Mouse (Mus musculus): Measurements from ENCODE around the gene Polg.

DNA sequence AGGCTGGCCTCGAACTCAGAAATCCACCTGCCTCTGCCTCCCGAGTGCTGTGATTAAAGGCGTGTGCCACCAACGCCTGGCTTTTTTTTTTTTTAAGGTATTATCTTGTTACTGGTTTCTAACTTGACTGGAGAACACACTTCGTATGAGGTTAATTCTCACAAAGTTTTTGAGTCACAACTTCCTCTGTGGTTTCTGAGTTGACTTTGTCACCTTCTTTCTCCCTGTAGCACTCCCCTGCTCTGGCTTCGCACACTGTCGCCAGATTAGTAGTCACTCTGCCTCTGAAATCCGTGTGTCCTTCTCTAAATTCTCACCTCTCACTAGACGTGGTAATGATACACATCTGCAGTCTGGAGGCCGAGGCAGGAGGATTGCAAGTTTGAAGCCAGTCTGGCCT is 43.3 kb downstream of the Polg start:
- TF ChIP-seq CTCF (IDR thresholded peaks at IDR 0.05; ENCODE audit: low read depth) = no peak
- TF ChIP-seq EP300 (optimal IDR thresholded peaks at IDR 0.05) = no peak

All from stomach, postnatal 0 days (tissue).